Mouse (Mus musculus) erythroblast, embryonic 14.5 days (primary cell): Measurements from ENCODE around the gene Traf6.

ENCODE experiments used
- GATA1 ChIP-seq: IDR thresholded peaks from 2 replicates; pipeline ENCODE4 v1.6.1; 2012; ENCODE audit warnings: low read length, inconsistent platforms, mixed read lengths
- TAL1 ChIP-seq: IDR thresholded peaks from 3 replicates; pipeline ENCODE4 v1.6.1; 2012; ENCODE audit warnings: low read length, inconsistent platforms, mixed read lengths

- no peak for TF ChIP-seq GATA1
- TF ChIP-seq TAL1: no peak
These were observed 12.5 kb upstream of the Traf6 start for GRCm38 (mm10) chr2:101665703-101666092.
